Mouse (Mus musculus): ENCODE measurements around the gene Clasp2.
"Not testable (repeated sequence)": the region's sequence is repeated elsewhere in the genome, so short reads cannot be mapped to it uniquely, and the experiment has no call there.

Clasp2 gene

GRCm38 (mm10) chr9:113755888-113756719 lies 14.8 kb downstream of the Clasp2 start:
- no peak for DNase-seq (ENCODE audit: low spot score)

GRCm38 (mm10) chr9:113758472-113758871 lies 17.2 kb downstream of the Clasp2 start:
- no peak for DNase-seq (ENCODE audit: low spot score)

GRCm38 (mm10) chr9:113759684-113760083 lies 18.4 kb downstream of the Clasp2 start:
- DNase-seq (ENCODE audit: low spot score), result no peak

GRCm38 (mm10) chr9:113762389-113762788 lies 21.1 kb downstream of the Clasp2 start:
- DNase-seq (ENCODE audit: low spot score), result no peak

- no peak for DNase-seq (ENCODE audit: low spot score)
Measured at GRCm38 (mm10) chr9:113763123-113763522, 21.9 kb downstream of the Clasp2 start.

- no peak for DNase-seq (ENCODE audit: low spot score)
Measured at GRCm38 (mm10) chr9:113770640-113771039, 29.4 kb downstream of the Clasp2 start.

- no peak for DNase-seq (ENCODE audit: low spot score)
Measured at GRCm38 (mm10) chr9:113780863-113781262, 39.6 kb downstream of the Clasp2 start.

GRCm38 (mm10) chr9:113782362-113783005 lies 41.2 kb downstream of the Clasp2 start:
- DNase-seq (ENCODE audit: low spot score), result no peak

- DNase-seq (ENCODE audit: low spot score), result no peak
Measured at GRCm38 (mm10) chr9:113783674-113784073, 42.4 kb downstream of the Clasp2 start.

GRCm38 (mm10) chr9:113789283-113789682 lies 48.0 kb downstream of the Clasp2 start:
- DNase-seq (ENCODE audit: low spot score), result not testable (repeated sequence)

- peak; percentile 88 for DNase-seq (ENCODE audit: low spot score)
Measured at GRCm38 (mm10) chr9:113792651-113793512, 51.6 kb downstream of the Clasp2 start.

GRCm38 (mm10) chr9:113793513-113793905 lies 52.2 kb downstream of the Clasp2 start:
- DNase-seq (ENCODE audit: low spot score), result no peak

GRCm38 (mm10) chr9:113793966-113794365 lies 52.7 kb downstream of the Clasp2 start:
- DNase-seq (ENCODE audit: low spot score), result no peak

- no peak for DNase-seq (ENCODE audit: low spot score)
Measured at GRCm38 (mm10) chr9:113797206-113797605, 55.9 kb downstream of the Clasp2 start.

- DNase-seq (ENCODE audit: low spot score), result no peak
Measured at GRCm38 (mm10) chr9:113800671-113801070, 59.4 kb downstream of the Clasp2 start.

- no peak for DNase-seq (ENCODE audit: low spot score)
Measured at GRCm38 (mm10) chr9:113802734-113803133, 61.5 kb downstream of the Clasp2 start.

GRCm38 (mm10) chr9:113803751-113804150 lies 62.5 kb downstream of the Clasp2 start:
- no peak for DNase-seq (ENCODE audit: low spot score)

- DNase-seq (ENCODE audit: low spot score), result no peak
Measured at GRCm38 (mm10) chr9:113805359-113805758, 64.1 kb downstream of the Clasp2 start.

GRCm38 (mm10) chr9:113811327-113811726 lies 70.1 kb downstream of the Clasp2 start:
- DNase-seq (ENCODE audit: low spot score), result no peak

- peak; percentile 73 for DNase-seq (ENCODE audit: low spot score)
Measured at GRCm38 (mm10) chr9:113811957-113812670, 70.8 kb downstream of the Clasp2 start.

GRCm38 (mm10) chr9:113812671-113813001 lies 71.4 kb downstream of the Clasp2 start:
- DNase-seq (ENCODE audit: low spot score), result no peak

GRCm38 (mm10) chr9:113813086-113813485 lies 71.8 kb downstream of the Clasp2 start:
- no peak for DNase-seq (ENCODE audit: low spot score)

Measured in layer of hippocampus, adult 11-12 months (tissue).